Mouse (Mus musculus) forebrain, embryonic 10.5 days (tissue): ENCODE results near the gene Lkaaear1. TPM values are rescaled to one million over a fixed set of nuclear protein-coding genes. Genes with fewer than 3 reads are reported as not detected.

ENCODE experiments used
- DNase-seq: peaks from one replicate; pipeline ENCODE4 v3.0.0-alpha.2; 2017; ENCODE audit warnings: low spot score; ENCODE audit errors: extremely low spot score
- H3K27ac ChIP-seq: fragments of 300-500 bp; sonication (generic); 2 replicates; pipeline ENCODE4 v1.5.1; 2016; ENCODE audit warnings: mild to moderate bottlenecking
- H3K27me3 ChIP-seq: fragments of 300-500 bp; sonication (generic); 2 replicates; pipeline ENCODE4 v1.6.1; 2016; ENCODE audit warnings: mild to moderate bottlenecking; ENCODE audit not compliant: poor library complexity, severe bottlenecking
- H3K36me3 ChIP-seq: fragments of 300-500 bp; sonication (generic); replicated peaks from 2 replicates; pipeline ENCODE4 v1.6.1; 2016; ENCODE audit warnings: mild to moderate bottlenecking, moderate library complexity
- H3K4me1 ChIP-seq: fragments of 300-500 bp; sonication (generic); 2 replicates; pipeline ENCODE4 v1.6.1; 2016
- H3K4me3 ChIP-seq: fragments of 300-500 bp; sonication (generic); 2 replicates; pipeline ENCODE4 v1.5.1; 2016; ENCODE audit warnings: mild to moderate bottlenecking, moderate library complexity
- H3K9me3 ChIP-seq: fragments of 300-500 bp; sonication (generic); 2 replicates; pipeline ENCODE4 v1.6.1; 2016; ENCODE audit warnings: mild to moderate bottlenecking, moderate library complexity
- WGBS: fragments of 180-500 bp; shearing (Covaris S2); methylation state at CpG from one replicate; pipeline ENCODE4 v1.1.7; 2016; 5-methylcytosine and 5-hydroxymethylcytosine counted together
- polyA plus RNA-seq: library from polyadenylated mRNA; unstranded; fragments of >200 nt; fragmentation: Nextera tagmentation; extraction: Ambion mirVana; gene quantifications from 2 replicates; pipeline ENCODE4 v1.2.1, GENCODE M21; 2016

The Lkaaear1 gene
- polyA plus RNA-seq, 1 experiment from 2014 or later = not detected

DNA sequence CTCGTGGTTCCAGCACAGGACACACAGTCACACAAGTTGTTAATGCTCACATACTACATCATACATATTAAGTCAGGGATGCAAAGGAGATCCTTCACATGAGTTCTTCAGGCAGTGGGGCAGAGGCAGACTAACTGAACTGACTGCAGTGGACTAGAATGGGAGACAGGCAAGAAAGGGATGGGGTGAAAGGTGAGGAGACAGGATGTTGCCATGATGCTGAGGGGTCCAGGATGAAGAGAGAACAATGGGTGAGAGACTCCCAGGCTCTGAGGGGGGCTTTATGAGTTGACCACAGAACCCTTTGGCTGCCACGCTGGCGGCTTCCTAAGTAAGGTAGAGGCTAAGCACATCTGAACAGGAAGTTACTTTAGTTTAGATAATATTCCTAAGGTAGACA, 3.7 kb downstream of the Lkaaear1 start:
- no peak overlapping the region for H3K27ac ChIP-seq
- WGBS = 89% methylated on average over 3 of the region's 3 CpGs
- H3K9me3 ChIP-seq = no peaks in the 10 kb centered on the region
- H3K4me1 ChIP-seq = peaks cover 42% of the 10 kb centered on the region
- peaks cover 25% of the 10 kb centered on the region for H3K27me3 ChIP-seq
- DNase-seq = no peak
- peak overlapping the region; percentile 80 for H3K4me3 ChIP-seq
- H3K36me3 ChIP-seq = peaks cover 19% of the 10 kb centered on the region

DNA sequence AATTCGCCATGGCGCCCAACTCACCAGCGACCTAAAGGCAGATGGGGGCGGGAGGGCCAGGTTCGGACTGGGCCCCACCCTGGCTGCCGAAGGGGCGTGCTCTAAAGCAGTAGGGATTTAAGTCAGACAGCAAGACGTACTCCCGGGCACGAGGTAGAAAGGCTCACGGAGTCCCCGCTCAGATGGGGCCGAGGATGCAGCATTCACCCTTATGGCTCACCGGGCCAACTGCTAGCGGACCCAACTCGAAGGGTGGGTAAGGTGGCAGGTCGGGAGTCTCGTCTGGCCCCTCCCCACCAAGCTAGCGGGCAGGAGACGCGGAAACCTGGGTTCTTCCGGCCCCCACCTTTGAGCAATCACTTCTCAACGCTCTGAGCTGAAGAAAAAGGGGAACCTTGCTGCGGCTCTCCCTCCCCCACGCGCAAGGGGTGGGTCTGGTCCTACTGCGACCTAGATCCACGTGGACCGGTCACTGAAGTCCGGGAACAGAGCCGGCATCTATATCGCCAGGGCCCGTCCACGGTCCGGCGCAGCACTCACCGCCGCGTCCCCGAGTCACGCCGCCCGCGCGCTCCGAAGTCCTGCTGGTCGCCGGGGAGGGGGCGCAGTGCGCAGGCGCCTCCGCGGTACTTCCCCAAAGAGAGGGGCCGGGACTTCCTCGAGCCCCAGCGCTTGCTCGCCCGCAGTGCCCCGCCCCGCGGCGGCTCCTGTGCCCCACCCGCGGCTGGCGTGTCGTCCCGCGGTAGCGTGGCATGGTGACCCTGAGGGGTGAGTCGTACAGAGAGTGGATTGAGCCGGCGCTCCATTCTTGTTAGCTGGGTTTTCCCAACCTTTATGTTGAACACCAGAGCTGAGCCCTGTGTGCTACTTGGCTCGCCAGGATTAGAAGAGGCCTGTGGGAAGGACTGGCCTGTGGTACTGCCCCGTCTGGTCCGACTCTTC, 4.6 kb downstream of the Lkaaear1 start, which contains the start of gene Rgs19:
Rgs19 (minus strand) TSS at position 639 of the 942 bp plus-strand sequence.
- Histone ChIP-seq H3K9me3 (no peaks in the 10 kb centered on the region), H3K4me3 (peak within 1 kb of the TSS; percentile 80), H3K36me3 (peaks cover 29% of the 10 kb centered on the region), H3K27me3 (peaks cover 25% of the 10 kb centered on the region), H3K4me1 (peaks cover 42% of the 10 kb centered on the region), H3K27ac (peak within 1 kb of the TSS; percentile 95)
- peak; percentile 78 for DNase-seq
- WGBS = under 1% methylated on average over 68 of the region's 75 CpGs

DNA sequence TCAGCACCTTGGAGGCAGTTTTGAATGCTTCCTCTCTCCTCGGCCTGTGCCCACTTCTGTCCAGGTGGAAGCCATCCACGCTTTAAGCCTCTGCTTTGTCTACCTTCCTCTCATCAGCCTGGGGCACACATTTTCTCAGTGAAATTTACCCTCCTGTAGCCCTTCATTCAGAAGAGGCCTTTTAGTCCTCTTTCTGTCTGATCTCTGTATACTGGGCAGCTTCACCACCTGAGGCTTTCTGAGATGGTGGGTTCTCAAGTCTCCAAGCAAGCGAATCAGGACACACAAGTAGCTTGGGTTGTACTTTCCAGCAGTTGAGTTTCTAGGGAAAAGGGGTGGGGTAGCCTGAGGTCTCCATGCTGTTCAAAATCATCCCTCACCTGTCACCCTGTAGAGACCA, 5.9 kb downstream of the Lkaaear1 start:
- no peaks in the 10 kb centered on the region for H3K9me3 ChIP-seq
- H3K4me1 ChIP-seq = peaks cover 37% of the 10 kb centered on the region
- H3K27me3 ChIP-seq = peaks cover 23% of the 10 kb centered on the region
- DNase-seq = no peak
- no peak overlapping the region for H3K27ac ChIP-seq
- H3K36me3 ChIP-seq = peaks cover 42% of the 10 kb centered on the region
- peak overlapping the region; percentile 80 for H3K4me3 ChIP-seq
- WGBS = 85% methylated on average over 3 of the region's 3 CpGs

DNA sequence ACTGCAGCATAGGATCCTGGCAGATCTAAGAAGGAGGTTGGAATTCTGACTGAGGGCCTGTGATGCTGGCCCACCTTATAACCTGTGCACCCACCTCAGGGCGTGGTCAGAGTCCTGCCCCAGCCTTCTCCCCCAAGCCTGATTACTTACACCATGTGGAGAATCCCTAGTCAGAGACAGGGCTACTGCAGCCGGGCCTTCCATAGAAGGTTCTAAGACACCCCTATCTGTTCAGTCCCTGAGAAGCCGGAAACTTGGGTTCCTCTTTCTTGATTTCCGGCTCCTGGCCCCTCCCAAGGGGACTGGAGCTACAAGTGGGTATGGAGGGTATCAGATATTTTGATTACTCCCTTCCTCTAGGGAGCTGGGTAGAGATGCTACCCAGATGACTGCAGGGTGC, 6.7 kb downstream of the Lkaaear1 start:
- H3K27ac ChIP-seq = no peak overlapping the region
- no peak overlapping the region for H3K4me3 ChIP-seq
- H3K9me3 ChIP-seq = no peaks in the 10 kb centered on the region
- peaks cover 37% of the 10 kb centered on the region for H3K4me1 ChIP-seq
- H3K27me3 ChIP-seq = peaks cover 16% of the 10 kb centered on the region
- peaks cover 49% of the 10 kb centered on the region for H3K36me3 ChIP-seq
- 91% methylated on average over 4 of the region's 4 CpGs for WGBS
- DNase-seq = no peak

DNA sequence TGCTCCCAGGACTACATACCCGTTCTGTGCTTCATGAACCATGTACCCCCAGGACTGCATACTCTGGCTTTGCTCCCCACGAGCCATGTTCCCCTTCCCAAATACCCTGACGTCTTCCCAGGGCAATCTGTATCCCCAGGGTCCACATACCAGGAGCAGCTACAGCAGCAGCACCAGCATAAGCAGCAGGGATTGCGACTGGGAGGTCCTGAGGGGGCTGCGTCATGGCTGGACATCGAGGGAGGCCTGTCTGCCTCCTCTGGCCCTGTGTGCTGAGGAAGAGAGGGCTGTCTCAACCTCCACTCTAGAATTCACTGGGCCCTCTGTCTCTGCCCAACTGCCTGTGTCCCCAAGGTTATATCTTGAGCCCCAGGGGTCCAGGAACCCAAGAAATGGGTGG, 7.2 kb downstream of the Lkaaear1 start:
- Histone ChIP-seq H3K4me3 (no peak overlapping the region), H3K27me3 (peaks cover 11% of the 10 kb centered on the region), H3K4me1 (peaks cover 37% of the 10 kb centered on the region), H3K9me3 (no peaks in the 10 kb centered on the region), H3K27ac (no peak overlapping the region), H3K36me3 (peaks cover 54% of the 10 kb centered on the region)
- peak; percentile 10 for DNase-seq
- 89% methylated on average over 6 of the region's 6 CpGs for WGBS

DNA sequence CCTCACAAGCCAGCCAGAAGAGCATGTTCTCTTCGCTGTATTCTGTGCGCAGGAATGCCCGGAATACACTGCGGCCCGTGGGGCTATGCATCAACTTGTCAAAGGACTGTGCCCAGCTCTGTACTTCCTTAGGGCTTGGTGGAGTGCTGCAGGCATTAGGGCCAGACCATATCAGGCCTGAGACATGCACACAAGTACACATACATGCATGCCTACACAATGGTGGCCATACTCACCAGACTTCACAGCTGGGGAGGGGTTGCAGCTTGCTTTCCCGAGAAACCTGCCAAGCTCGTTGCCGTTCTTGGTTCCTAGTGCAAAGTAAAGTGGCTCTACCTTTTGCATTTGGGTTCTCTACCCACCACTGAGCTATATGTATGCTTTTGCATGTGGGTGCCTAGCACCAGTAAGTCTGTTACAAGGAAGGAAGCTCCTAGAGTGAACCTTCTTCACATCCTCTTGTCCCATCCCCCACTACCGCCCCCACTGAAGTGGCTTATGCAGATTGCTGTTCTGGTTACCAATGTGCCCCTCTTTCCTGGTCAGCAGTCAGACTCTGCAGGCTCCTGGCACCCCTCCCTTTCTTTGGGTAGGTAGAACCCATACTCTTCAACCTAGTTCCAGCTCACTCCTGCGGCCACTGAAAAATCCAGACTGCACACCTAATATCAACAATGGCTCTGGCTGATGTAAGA, 8.6 kb downstream of the Lkaaear1 start:
- WGBS = 92% methylated on average over 10 of the region's 10 CpGs
- peak; percentile 12 for DNase-seq
- Histone ChIP-seq H3K36me3 (peaks cover 67% of the 10 kb centered on the region), H3K27me3 (no peaks in the 10 kb centered on the region), H3K4me3 (no peak overlapping the region), H3K4me1 (peaks cover 37% of the 10 kb centered on the region), H3K9me3 (no peaks in the 10 kb centered on the region), H3K27ac (no peak overlapping the region)

DNA sequence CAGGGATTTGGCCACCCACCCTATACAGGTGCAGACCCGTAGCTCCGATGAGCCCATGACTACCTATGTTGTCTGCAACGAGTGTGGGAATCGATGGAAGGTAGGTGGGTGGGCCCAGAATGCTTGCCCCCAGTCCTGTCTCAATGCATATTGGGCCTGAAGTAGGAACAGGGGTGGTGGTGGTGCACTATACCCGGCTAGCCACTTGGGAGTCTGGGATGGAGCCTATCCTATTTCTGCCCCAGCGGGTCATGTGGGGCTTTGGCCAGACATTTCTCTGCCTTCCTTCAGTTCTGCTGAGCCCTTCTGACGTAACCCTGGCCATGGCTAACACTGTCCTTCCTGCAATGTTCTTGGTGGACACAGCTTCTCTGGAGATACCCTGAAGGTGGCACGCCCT, 10.7 kb downstream of the Lkaaear1 start:
- no peak overlapping the region for H3K4me3 ChIP-seq

DNA sequence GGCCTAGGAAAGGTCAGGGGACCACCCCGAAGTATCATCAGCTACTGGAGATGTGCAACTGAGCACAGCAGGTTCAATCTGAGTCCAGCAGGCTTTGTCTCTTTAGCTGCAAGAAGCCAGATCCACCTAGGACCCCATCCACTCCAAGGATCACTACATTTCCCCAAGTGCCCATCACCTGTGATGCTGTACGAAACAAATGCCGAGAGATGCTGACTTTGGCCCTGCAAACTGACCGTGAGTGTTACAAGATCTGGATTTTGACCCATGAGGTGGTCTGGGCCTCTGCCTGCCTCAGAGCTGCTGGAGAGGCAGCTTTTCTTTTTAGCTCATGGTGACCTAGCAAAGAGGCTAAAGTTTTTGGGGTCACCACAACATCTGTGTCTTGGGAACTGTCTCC, 12.6 kb downstream of the Lkaaear1 start:
- no peak for DNase-seq

More for the DNA sequence above, 10.7 kb downstream of the Lkaaear1 start:
- peaks cover 67% of the 10 kb centered on the region for H3K36me3 ChIP-seq
- peak; percentile 11 for DNase-seq
- H3K27me3 ChIP-seq = no peaks in the 10 kb centered on the region
- H3K4me1 ChIP-seq = peaks cover 17% of the 10 kb centered on the region
- WGBS = 92% methylated on average over 8 of the region's 8 CpGs
- H3K27ac ChIP-seq = no peak overlapping the region
- H3K9me3 ChIP-seq = no peaks in the 10 kb centered on the region

DNA sequence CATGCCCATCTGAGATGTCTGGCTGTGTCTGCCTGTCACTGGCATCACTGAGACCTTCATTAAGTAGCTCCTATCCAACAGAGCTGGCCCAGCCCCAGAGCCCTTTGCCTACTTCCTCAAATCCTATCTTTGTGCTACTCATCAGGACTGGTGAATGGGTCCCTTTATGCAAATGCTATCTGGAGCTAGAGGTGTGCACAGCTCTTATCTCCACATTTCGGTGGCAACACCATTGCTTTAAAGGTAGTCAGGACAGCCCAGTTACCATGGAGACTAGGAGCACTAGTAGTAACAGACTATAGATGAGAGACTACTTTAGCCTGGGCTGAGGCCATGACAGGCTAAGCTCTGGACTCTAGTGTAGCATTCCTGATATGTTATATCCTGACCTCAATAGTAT, 13.5 kb downstream of the Lkaaear1 start:
- peaks cover 49% of the 10 kb centered on the region for H3K36me3 ChIP-seq
- H3K9me3 ChIP-seq = no peaks in the 10 kb centered on the region
- 0 out of 2 replicates have a peak, but pooled peaks cover 6% of the 10 kb centered on the region for H3K27me3 ChIP-seq
- H3K4me1 ChIP-seq = peaks cover 16% of the 10 kb centered on the region
- DNase-seq = no peak
- 100% methylated on average over 1 of the region's 1 CpGs for WGBS
- no peak overlapping the region for H3K27ac ChIP-seq
- H3K4me3 ChIP-seq = no peak overlapping the region

More for the DNA sequence above, 12.6 kb downstream of the Lkaaear1 start:
- WGBS = 92% methylated on average over 4 of the region's 4 CpGs
- Histone ChIP-seq H3K9me3 (no peaks in the 10 kb centered on the region), H3K4me1 (peaks cover 11% of the 10 kb centered on the region), H3K27me3 (0 out of 2 replicates have a peak, but pooled peaks cover 6% of the 10 kb centered on the region), H3K36me3 (peaks cover 54% of the 10 kb centered on the region), H3K27ac (no peak overlapping the region), H3K4me3 (no peak overlapping the region)

DNA sequence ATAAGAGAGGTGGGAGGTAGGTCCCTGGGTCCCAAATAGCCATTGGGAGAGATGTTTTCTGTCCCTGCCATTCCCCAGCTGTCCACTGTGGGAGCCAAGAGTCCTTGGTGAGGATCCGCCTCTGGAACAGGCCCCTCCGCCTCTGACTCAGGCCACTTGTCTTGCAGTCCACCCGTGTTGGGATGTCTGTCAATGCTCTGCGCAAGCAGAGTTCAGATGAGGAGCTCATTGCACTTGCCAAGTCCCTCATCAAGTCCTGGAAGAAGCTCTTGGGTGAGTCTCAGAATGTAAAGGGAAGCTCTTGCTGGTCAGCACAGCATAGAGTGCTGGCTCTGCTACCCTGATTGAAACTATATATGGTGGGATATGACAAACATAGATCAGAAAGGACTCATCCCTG, 14.9 kb downstream of the Lkaaear1 start:
- peaks cover 21% of the 10 kb centered on the region for H3K4me1 ChIP-seq
- no peak overlapping the region for H3K4me3 ChIP-seq
- DNase-seq = no peak
- peaks cover 35% of the 10 kb centered on the region for H3K36me3 ChIP-seq
- no peak overlapping the region for H3K27ac ChIP-seq
- H3K9me3 ChIP-seq = no peaks in the 10 kb centered on the region
- 77% methylated on average over 4 of the region's 4 CpGs for WGBS
- H3K27me3 ChIP-seq = 0 out of 2 replicates have a peak, but pooled peaks cover 6% of the 10 kb centered on the region

DNA sequence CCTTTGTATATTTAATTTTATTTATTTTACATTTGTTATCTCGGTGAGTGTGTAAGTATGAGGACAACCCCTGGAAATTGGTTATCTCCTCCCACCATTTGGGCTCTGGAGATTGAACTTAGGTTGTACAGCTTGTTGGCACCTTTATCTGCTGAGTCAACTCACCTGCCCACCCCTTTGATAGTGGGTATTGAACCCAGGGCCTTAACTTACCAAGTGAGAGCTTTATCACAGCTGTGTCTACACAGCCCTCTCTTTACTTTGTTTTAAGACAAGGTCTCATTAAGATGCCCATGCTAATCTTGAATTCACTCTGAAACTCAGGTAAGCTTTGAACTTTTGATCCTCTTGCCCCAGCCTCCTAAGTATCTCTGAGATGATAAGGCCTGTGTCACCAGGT, 16.3 kb downstream of the Lkaaear1 start:
- no peak for DNase-seq
- whole genome bisulfite sequencing = 97% methylated on average over 1 of the region's 1 CpGs

DNA sequence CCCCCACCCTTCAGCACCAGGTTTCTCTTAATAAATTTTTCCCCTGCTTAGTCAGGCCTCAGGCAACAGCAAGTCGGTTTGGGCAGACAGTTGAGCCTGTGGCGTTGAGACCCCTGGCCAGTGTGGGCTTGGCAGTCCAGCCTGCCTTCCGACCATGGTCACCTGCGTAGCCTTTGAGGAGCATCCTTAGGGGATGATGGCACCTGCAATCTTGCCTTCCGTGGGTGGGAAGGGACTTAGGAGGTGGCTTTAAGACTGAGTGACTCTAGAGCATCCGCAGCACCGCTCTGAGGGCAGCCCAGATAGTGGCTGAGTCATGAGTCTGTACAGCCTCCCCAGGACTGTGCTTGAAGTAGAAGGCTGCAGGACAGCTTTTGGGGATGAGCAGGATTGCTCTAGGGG, 17.5 kb downstream of the Lkaaear1 start:
- H3K4me3 ChIP-seq = peak overlapping the region; percentile 75
- no peaks in the 10 kb centered on the region for H3K9me3 ChIP-seq
- DNase-seq = no peak
- peak overlapping the region; percentile 91 for H3K27ac ChIP-seq
- WGBS = 15% methylated on average over 7 of the region's 7 CpGs
- H3K4me1 ChIP-seq = peaks cover 39% of the 10 kb centered on the region
- H3K36me3 ChIP-seq = peaks cover 9% of the 10 kb centered on the region
- H3K27me3 ChIP-seq = peaks cover 16% of the 10 kb centered on the region; the same call in 1 of the 2 replicates

More for the DNA sequence above, 16.3 kb downstream of the Lkaaear1 start:
- Histone ChIP-seq H3K36me3 (peaks cover 21% of the 10 kb centered on the region), H3K27me3 (peaks cover 13% of the 10 kb centered on the region; the same call in 1 of the 2 replicates), H3K27ac (no peak overlapping the region), H3K4me3 (no peak overlapping the region), H3K9me3 (no peaks in the 10 kb centered on the region), H3K4me1 (peaks cover 28% of the 10 kb centered on the region)
